Mouse (Mus musculus) right cerebral cortex, postnatal 14 days (tissue): ENCODE data around the gene Kiss1.

Source experiments
- DNase-seq: peaks from one replicate; pipeline ENCODE4 v3.0.0; 2022

The Kiss1 gene

GRCm38 (mm10) chr1:133321267-133321925 is at the start of gene Kiss1:
Gene Kiss1, plus strand, starts transcription at chr1:133321875.
- DNase-seq = peak; percentile 66

- DNase-seq = no peak
These were observed 47.5 kb upstream of the Kiss1 start for GRCm38 (mm10) chr1:133274163-133274562.

DNA sequence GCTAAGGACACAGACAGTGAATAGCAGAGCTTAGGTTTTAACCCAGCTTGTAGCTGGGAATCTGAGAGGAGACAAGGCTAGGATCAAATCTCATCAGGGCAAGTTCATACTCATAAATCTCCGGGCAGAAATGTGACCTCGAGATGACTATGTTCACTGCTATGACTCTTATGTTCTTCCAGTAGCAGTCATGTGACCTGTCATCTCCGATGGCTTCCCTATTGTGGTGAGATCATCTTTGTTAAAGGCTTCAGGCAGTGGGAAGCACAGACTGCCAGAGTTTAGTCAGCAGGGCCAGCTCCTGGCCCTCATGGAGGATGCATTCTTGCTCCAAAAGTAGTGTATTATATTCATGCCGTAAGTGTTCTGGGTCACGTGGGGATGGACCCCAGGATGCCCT is 44.7 kb upstream of the Kiss1 start:
- DNase-seq = no peak

DNA sequence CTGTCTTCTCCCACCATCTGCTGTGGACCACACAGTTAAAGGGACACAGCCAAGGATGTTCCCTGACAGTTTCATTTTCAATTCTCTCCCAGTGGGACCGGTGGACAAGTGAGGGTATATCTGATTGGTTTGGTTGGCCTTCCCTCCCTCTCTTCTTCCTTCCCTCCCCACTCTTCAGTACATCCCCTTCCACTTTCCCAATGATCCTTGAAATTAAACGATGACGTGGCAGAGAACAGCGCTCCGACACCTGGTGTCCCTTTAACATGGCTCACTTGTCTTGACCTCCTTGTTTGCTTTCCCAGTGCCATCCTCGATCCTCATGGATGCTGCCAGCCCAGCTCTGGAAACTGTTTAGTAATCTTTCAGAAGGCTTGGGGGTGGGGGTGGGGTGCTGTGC is 43.1 kb upstream of the Kiss1 start:
- DNase-seq = no peak

- DNase-seq = no peak
These were observed 42.6 kb upstream of the Kiss1 start for GRCm38 (mm10) chr1:133278946-133279631.

DNA sequence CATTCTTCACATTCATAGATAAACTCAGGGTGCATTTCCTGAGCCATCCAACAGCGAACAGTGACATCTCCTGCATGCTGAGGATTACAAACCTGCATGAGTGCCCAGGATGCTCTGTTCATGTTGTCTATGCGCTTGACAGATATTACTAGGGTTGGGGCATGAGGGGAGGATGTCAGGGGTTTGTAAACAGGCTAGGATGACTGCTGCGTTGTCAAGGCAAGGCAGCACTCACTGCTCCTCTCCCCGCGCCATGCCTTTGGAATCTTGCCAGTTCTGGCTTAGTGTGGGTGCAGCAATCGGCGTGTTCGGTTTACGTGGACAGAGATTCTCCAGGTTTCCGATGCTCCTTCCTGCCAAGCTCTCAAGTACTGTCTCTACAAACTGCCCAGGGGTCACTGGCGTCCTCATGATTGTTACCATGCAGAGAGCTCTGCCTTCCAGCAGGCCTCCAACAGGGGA is 42.0 kb upstream of the Kiss1 start:
- peak; percentile 50 for DNase-seq

GRCm38 (mm10) chr1:133280537-133280936 is 41.1 kb upstream of the Kiss1 start:
- DNase-seq = no peak

GRCm38 (mm10) chr1:133285907-133286306 is 35.8 kb upstream of the Kiss1 start:
- DNase-seq = no peak

GRCm38 (mm10) chr1:133287051-133287450 is 34.6 kb upstream of the Kiss1 start:
- no peak for DNase-seq

GRCm38 (mm10) chr1:133287880-133288279 is 33.8 kb upstream of the Kiss1 start:
- no peak for DNase-seq

GRCm38 (mm10) chr1:133291888-133292287 is 29.8 kb upstream of the Kiss1 start:
- no peak for DNase-seq

- no peak for DNase-seq
These were observed 29.1 kb upstream of the Kiss1 start for GRCm38 (mm10) chr1:133292608-133293007.

- DNase-seq = no peak
These were observed 25.3 kb upstream of the Kiss1 start for GRCm38 (mm10) chr1:133296376-133296775.

DNA sequence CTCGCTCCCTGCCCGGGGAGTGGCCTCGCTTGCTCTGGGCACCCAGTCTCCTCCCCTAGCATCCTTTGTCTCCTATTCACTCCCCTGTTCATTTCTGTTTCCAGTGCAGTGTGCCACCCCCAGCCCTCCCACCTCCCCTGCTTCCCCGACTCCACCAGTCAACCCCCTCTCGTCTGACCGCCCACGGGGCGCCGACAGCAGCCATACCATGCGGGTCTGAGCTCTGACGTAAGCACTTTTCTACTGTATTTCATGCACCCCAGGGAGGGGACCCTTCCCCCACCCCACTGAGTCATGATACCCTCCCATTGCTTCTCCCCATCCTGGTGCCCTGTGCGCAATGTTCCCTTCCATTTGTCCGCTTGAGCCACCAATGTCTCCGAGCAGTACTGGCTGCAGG is 22.9 kb upstream of the Kiss1 start:
- no peak for DNase-seq

DNA sequence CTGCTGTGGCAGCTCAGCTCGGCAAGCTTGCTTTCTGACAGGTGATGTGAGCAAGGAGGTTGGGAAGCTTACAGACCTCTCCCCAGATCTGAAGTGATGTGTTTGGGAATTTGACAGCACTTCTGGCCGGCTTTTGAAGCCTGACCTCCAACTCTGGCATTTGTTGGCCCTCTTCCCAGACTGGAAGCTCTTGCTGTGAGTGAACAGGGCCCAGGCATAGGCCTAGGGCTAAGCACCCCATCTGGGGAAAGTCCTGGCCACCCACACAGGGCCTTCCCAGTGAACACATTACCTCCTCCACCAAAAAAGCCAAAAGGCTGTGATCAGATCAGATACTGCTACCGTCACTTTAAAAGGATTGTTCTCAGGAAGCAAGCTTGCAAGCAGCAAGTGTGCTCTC is 19.1 kb upstream of the Kiss1 start:
- DNase-seq = no peak

DNA sequence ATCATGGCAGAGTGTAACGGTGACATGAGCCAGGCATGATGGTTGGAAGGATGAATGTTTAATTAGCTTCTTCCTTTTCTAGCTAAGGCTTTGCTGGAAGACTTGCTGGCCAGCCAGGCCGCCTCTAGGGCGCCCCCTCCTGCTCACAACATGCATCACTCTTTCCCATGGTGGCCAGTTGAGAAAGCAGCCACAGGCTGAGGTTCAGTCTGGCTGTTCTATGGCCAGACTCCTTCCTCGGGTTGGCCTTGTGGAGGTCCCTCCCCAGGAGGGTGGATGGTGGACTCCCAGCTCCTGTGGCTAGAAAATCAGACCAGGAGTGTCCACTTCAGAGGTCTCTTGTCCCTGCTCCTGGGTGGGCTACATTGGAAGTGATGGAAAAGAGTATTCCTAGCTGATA is 14.8 kb upstream of the Kiss1 start:
- DNase-seq = peak; percentile 76

DNA sequence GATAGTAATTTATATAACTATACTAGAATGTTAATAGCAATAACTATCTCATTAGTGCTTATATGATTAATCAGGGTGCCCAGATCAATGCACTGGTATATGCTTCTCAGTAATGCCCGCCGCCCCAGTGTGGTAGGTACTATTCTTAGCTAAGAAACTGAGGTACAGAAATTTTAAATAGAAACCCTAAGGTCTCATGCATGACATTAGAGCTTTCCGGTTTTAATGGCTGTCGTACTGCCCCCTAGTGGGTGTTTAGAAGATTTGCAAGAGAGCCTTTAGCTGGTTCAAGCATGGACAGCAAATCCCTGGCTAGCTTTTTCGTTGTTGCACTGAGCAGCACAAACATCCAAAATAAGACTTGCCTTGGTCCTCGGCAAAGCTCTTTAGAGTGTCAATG is 14.4 kb upstream of the Kiss1 start:
- DNase-seq = no peak

GRCm38 (mm10) chr1:133309652-133310267 is 11.9 kb upstream of the Kiss1 start, which contains the start of gene Golt1a:
Gene Golt1a, plus strand, starts transcription at chr1:133309800.
- no peak for DNase-seq

DNA sequence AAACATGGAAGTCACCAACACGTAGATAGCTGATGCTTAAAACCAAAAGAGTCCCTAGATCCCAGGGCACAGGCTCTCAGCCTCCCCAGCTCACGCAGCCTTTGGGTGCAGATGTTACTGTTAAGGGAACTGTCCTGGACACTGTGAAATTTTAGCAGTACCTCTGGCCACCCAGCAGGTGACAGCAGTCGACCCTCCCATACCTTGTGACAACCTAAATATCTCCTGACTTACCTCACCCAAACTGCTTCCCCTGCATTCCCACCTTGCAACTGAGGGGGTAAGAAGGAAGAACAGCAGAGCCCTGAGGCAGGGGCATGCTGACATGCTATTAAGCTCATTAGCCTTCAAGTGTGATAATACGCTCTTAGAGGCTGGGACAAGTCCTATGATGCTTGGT is 10.4 kb upstream of the Kiss1 start:
- DNase-seq = no peak

- DNase-seq = peak; percentile 78
These were observed 9.7 kb upstream of the Kiss1 start for GRCm38 (mm10) chr1:133311946-133312345.

DNA sequence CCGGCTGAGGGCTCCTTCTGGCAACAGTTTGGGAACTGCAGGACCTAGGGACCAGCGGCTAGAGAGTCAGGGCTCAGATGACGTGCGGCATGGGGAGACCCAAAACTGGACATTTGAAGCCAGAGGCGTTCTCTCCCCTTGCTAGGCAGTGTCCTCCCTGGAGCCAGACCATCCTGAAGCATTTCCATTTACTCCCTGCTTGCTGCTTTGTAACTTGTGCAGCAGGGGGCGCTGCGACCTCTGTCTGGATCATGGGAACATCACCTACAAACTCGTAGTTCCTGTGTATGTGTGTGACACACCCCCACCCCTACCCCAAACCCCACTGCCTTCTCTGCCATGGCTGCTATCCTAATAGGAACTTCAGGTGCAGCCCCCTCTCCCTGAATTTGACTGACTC is 7.3 kb upstream of the Kiss1 start:
- DNase-seq = peak; percentile 71

GRCm38 (mm10) chr1:133315775-133316174 is 5.9 kb upstream of the Kiss1 start:
- DNase-seq = no peak

- no peak for DNase-seq
These were observed 5.1 kb upstream of the Kiss1 start for GRCm38 (mm10) chr1:133316577-133316976.

DNA sequence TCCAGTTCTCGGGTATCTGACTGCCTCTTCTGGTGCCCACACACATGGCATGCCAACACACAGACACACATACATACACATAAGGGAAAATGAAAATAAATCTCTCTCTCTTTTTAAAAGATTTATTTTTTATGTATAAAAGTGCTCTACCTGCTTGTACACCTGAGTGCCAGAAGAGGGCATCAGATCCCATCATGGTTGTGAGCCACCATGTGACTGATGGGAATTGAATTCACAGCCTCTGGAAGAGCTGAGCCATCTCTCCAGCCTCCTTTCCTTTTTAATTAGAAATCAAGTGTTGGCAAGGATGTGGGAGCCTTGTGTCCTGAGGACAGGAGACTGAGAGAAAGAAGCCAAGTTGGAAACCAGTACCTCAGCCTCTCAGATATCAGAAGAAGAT is 4.5 kb upstream of the Kiss1 start:
- DNase-seq = no peak
